Mouse (Mus musculus) forebrain, embryonic 13.5 days (tissue): ENCODE data around the gene Uap1. TPM values are rescaled to one million over a fixed set of nuclear protein-coding genes. Genes with fewer than 3 reads are reported as not detected.
A peak's percentile ranks its signal among the peaks of the same experiment; 100 is the strongest.

Experiments
- ATAC-seq: fragments of 200-750 bp; cut with Nextera tagmentation; 2 replicates; pipeline ENCODE4 v1.8.0; 2017
- H3K27ac ChIP-seq: fragments of 300-500 bp; sonication (generic); 2 replicates; pipeline ENCODE4 v1.5.1; 2015; ENCODE audit warnings: inconsistent platforms, mild to moderate bottlenecking, moderate library complexity
- H3K27me3 ChIP-seq: fragments of 300-500 bp; sonication (generic); 2 replicates; pipeline ENCODE4 v1.6.1; 2015; ENCODE audit warnings: mild to moderate bottlenecking, inconsistent platforms
- H3K36me3 ChIP-seq: fragments of 300-500 bp; sonication (generic); 2 replicates; pipeline ENCODE4 v1.6.1; 2015; ENCODE audit warnings: mild to moderate bottlenecking, inconsistent platforms; ENCODE audit not compliant: poor library complexity, severe bottlenecking
- H3K4me1 ChIP-seq: fragments of 300-500 bp; sonication (generic); 2 replicates; pipeline ENCODE4 v1.6.1; 2015; ENCODE audit warnings: inconsistent platforms
- H3K4me2 ChIP-seq: fragments of 300-500 bp; sonication (generic); 2 replicates; pipeline ENCODE4 v1.6.1; 2015; ENCODE audit warnings: inconsistent platforms, mild to moderate bottlenecking, moderate library complexity
- H3K4me3 ChIP-seq: fragments of 300-500 bp; sonication (generic); 2 replicates; pipeline ENCODE4 v1.5.1; 2015; ENCODE audit warnings: mild to moderate bottlenecking, inconsistent platforms
- H3K9ac ChIP-seq: fragments of 300-500 bp; sonication (generic); 2 replicates; pipeline ENCODE4 v1.6.1; 2015; ENCODE audit warnings: mild to moderate bottlenecking, inconsistent platforms
- H3K9me3 ChIP-seq: fragments of 300-500 bp; sonication (generic); replicated peaks from 2 replicates; pipeline ENCODE4 v1.6.1; 2016; ENCODE audit warnings: inconsistent platforms
- WGBS: fragments of 180-500 bp; shearing (Covaris S2); methylation state at CpG from one replicate; pipeline ENCODE4 v1.1.7; 2015; 5-methylcytosine and 5-hydroxymethylcytosine counted together
- polyA plus RNA-seq: library from polyadenylated mRNA; unstranded; fragments of >200 nt; fragmentation: Nextera tagmentation; extraction: Ambion mirVana; gene quantifications from 2 replicates; pipeline ENCODE4 v1.2.1, GENCODE M21; 2015

The Uap1 gene
- polyA plus RNA-seq, 1 experiment from 2014 or later: 52.4 TPM

- Histone ChIP-seq H3K27me3 (no peaks in the 10 kb centered on the region), H3K4me1 (no peaks in the 10 kb centered on the region), H3K36me3 (peaks cover 54% of the 10 kb centered on the region), H3K4me3 (no peak overlapping the region), H3K4me2 (no peak overlapping the region), H3K9me3 (no peaks in the 10 kb centered on the region), H3K27ac (no peak overlapping the region), H3K9ac (no peak overlapping the region)
- 92% methylated on average over 4 of the region's 4 CpGs for WGBS
- no peak for ATAC-seq
Observed at GRCm38 (mm10) chr1:170145606-170146005, 29.2 kb downstream of the Uap1 start.

DNA sequence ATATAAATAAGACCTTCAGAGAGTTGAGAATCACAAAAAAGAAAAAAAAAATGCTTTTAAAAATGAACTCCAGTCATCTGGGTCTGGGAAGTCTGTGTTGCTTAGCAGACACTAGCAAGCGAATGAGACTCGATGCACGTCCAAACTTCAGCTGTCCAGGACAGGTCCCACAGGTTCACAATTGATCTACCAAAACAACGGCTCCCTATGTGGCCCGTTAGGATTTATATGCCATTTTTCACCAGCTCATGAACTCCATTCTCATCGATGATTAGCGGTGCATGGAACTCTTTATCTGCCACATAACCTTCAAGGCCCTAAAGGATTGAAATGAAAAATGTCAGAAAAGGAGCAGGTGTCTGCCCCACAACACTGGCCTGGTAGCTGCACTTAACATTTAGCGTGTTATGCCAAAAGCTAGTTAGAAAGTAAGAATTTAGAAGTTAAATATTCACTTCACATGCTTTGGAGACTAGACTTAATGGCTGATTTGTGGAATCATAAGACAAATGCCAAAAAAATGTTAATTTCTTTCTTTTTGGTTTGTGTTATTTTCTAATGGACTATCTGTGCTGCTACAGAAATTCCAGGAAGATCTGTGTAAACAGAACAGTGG lies 32.4 kb downstream of the Uap1 start:
- H3K27me3 ChIP-seq: no peaks in the 10 kb centered on the region
- no peak overlapping the region for H3K4me2 ChIP-seq
- peaks cover 25% of the 10 kb centered on the region for H3K36me3 ChIP-seq
- H3K9me3 ChIP-seq: no peaks in the 10 kb centered on the region
- 74% methylated on average over 8 of the region's 8 CpGs for WGBS
- no peak overlapping the region for H3K27ac ChIP-seq
- ATAC-seq: no peak
- H3K4me1 ChIP-seq: no peaks in the 10 kb centered on the region
- no peak overlapping the region for H3K4me3 ChIP-seq
- no peak overlapping the region for H3K9ac ChIP-seq

- Histone ChIP-seq H3K27ac (no peak overlapping the region), H3K4me3 (no peak overlapping the region), H3K9ac (no peak overlapping the region), H3K4me2 (no peak overlapping the region), H3K4me1 (no peaks in the 10 kb centered on the region), H3K9me3 (no peaks in the 10 kb centered on the region), H3K36me3 (peaks cover 24% of the 10 kb centered on the region), H3K27me3 (no peaks in the 10 kb centered on the region)
- no peak for ATAC-seq
- 96% methylated on average over 5 of the region's 5 CpGs for WGBS
Observed at GRCm38 (mm10) chr1:170141626-170142025, 33.1 kb downstream of the Uap1 start.

DNA sequence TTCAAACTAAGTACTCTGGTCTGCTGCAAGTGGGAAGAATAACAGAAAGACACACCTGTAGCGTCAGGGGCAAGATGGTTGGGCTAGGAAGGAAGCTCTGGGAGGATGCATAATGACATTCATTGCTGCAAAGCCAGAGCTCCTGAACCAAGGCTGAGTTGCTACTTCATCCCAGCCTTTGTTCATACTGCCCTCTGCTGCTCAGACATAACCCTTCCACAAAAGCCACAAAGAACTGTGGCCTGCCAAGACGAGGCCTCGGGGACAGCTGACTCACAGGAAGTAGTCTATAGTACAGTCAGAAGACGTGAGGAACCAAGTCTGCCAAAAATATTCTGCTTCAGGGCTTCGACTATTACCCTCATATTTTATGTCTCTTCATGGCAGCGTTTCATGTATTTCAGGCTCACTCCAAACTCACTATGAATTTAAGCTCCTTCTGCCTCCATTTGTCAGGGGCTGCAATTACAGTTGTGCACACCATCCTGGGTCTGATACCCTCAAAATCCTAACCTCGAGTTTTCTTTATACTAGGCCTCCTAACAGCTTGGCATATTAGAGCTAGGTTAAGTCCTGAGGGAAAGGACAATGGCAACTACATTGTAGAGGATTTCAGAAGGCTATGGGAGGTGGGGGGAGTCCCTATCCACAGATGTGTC lies 38.3 kb downstream of the Uap1 start:
- WGBS: 36% methylated on average over 7 of the region's 7 CpGs
- no peak overlapping the region for H3K9ac ChIP-seq
- no peaks in the 10 kb centered on the region for H3K9me3 ChIP-seq
- 0 out of 2 replicates have a peak, but pooled peaks cover 3% of the 10 kb centered on the region for H3K4me1 ChIP-seq
- H3K4me3 ChIP-seq: no peak overlapping the region
- H3K36me3 ChIP-seq: no peaks in the 10 kb centered on the region
- no peak overlapping the region for H3K27ac ChIP-seq
- peak; percentile 71 for ATAC-seq
- H3K4me2 ChIP-seq: no peak overlapping the region
- no peaks in the 10 kb centered on the region for H3K27me3 ChIP-seq

DNA sequence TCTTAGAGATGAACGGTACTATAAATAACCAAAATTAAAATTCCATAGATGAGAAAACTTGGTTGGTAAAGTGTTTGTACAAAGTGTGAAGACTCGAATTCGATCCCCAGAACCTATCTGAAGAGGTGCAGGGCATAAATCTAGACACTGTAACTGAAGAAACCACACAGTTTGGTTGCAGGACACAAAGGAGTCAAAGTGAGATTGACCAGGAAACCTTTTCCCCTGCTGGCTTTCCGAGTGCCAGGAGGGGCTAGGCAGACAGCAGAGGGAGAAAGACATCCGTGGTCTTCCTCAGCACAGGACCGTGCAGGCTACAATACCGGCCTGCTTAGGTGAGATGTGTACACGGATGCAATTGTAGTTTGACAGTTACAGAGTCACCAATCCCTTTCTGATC lies 40.5 kb downstream of the Uap1 start:
- Histone ChIP-seq H3K27me3 (no peaks in the 10 kb centered on the region), H3K4me1 (0 out of 2 replicates have a peak, but pooled peaks cover 3% of the 10 kb centered on the region)

GRCm38 (mm10) chr1:170130962-170131361 lies 43.8 kb downstream of the Uap1 start:
- no peaks in the 10 kb centered on the region for H3K4me1 ChIP-seq
- H3K9me3 ChIP-seq: no peaks in the 10 kb centered on the region
- H3K4me2 ChIP-seq: no peak overlapping the region
- no peak overlapping the region for H3K4me3 ChIP-seq
- H3K9ac ChIP-seq: no peak overlapping the region
- ATAC-seq: no peak
- H3K27me3 ChIP-seq: no peaks in the 10 kb centered on the region
- 69% methylated on average over 3 of the region's 3 CpGs for WGBS
- H3K36me3 ChIP-seq: no peaks in the 10 kb centered on the region
- H3K27ac ChIP-seq: no peak overlapping the region

More for the DNA sequence above, 40.5 kb downstream of the Uap1 start:
- WGBS: 87% methylated on average over 8 of the region's 8 CpGs
- H3K27ac ChIP-seq: no peak overlapping the region
- H3K36me3 ChIP-seq: no peaks in the 10 kb centered on the region
- H3K4me3 ChIP-seq: no peak overlapping the region
- no peak overlapping the region for H3K9ac ChIP-seq
- H3K4me2 ChIP-seq: no peak overlapping the region
- no peak for ATAC-seq
- H3K9me3 ChIP-seq: no peaks in the 10 kb centered on the region

- H3K27ac ChIP-seq: no peak overlapping the region
- H3K4me3 ChIP-seq: no peak overlapping the region
- no peaks in the 10 kb centered on the region for H3K4me1 ChIP-seq
- WGBS: 37% methylated on average over 2 of the region's 2 CpGs
- no peak overlapping the region for H3K9ac ChIP-seq
- no peak overlapping the region for H3K4me2 ChIP-seq
- no peaks in the 10 kb centered on the region for H3K27me3 ChIP-seq
- H3K9me3 ChIP-seq: no peaks in the 10 kb centered on the region
- no peak for ATAC-seq
- H3K36me3 ChIP-seq: no peaks in the 10 kb centered on the region
Observed at GRCm38 (mm10) chr1:170124644-170125043, 50.1 kb downstream of the Uap1 start.

GRCm38 (mm10) chr1:170113616-170114015 lies 61.1 kb downstream of the Uap1 start:
- H3K27me3 ChIP-seq: no peaks in the 10 kb centered on the region
- 92% methylated on average over 6 of the region's 6 CpGs for WGBS
- no peak overlapping the region for H3K27ac ChIP-seq
- no peak for ATAC-seq
- no peaks in the 10 kb centered on the region for H3K4me1 ChIP-seq
- no peak overlapping the region for H3K4me2 ChIP-seq
- H3K36me3 ChIP-seq: no peaks in the 10 kb centered on the region
- H3K9ac ChIP-seq: no peak overlapping the region
- H3K4me3 ChIP-seq: no peak overlapping the region
- H3K9me3 ChIP-seq: no peaks in the 10 kb centered on the region

DNA sequence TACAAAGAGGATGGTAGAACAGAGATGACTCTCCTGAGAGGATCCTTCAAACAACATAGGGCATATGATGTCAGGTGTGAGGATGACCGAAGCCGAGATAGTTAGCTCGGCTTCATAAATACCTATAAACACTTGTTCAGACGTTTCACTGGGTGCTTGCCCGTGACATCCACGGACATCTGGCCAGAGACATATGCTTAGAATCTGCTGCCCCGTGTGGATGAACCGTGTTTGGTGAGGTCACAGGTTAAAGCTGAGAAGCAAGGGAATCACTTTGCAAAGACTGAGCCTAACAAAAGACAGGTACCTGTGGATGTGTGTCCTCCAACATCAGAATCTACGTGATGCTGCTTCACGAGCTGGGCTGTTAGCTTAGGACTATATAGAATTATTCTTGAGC lies 62.5 kb downstream of the Uap1 start:
- no peaks in the 10 kb centered on the region for H3K27me3 ChIP-seq
- H3K4me3 ChIP-seq: no peak overlapping the region
- H3K9me3 ChIP-seq: no peaks in the 10 kb centered on the region
- H3K4me1 ChIP-seq: no peaks in the 10 kb centered on the region
- no peak overlapping the region for H3K9ac ChIP-seq
- no peaks in the 10 kb centered on the region for H3K36me3 ChIP-seq
- 91% methylated on average over 10 of the region's 10 CpGs for WGBS
- no peak for ATAC-seq
- no peak overlapping the region for H3K4me2 ChIP-seq
- no peak overlapping the region for H3K27ac ChIP-seq

- no peak overlapping the region for H3K9ac ChIP-seq
- no peak for ATAC-seq
- WGBS: 88% methylated on average over 16 of the region's 16 CpGs
- H3K36me3 ChIP-seq: no peaks in the 10 kb centered on the region
- H3K4me2 ChIP-seq: no peak overlapping the region
- H3K27ac ChIP-seq: no peak overlapping the region
- H3K4me1 ChIP-seq: no peaks in the 10 kb centered on the region
- H3K27me3 ChIP-seq: no peaks in the 10 kb centered on the region
- no peak overlapping the region for H3K4me3 ChIP-seq
- H3K9me3 ChIP-seq: no peaks in the 10 kb centered on the region
Observed at GRCm38 (mm10) chr1:170111651-170112226, 63.0 kb downstream of the Uap1 start.

GRCm38 (mm10) chr1:170110516-170111332 lies 64.0 kb downstream of the Uap1 start, which contains the start of gene Ddr2:
Gene Ddr2, minus strand, starts transcription at chr1:170110762.
- H3K4me2 ChIP-seq: no peak within 1 kb of the TSS
- H3K36me3 ChIP-seq: no peaks in the 10 kb centered on the region
- H3K9me3 ChIP-seq: no peaks in the 10 kb centered on the region
- no peaks in the 10 kb centered on the region for H3K27me3 ChIP-seq
- no peak for ATAC-seq
- 74% methylated on average over 17 of the region's 17 CpGs for WGBS
- no peak within 1 kb of the TSS for H3K4me3 ChIP-seq
- no peak within 1 kb of the TSS for H3K9ac ChIP-seq
- no peak within 1 kb of the TSS for H3K27ac ChIP-seq
- H3K4me1 ChIP-seq: no peaks in the 10 kb centered on the region
